Mouse (Mus musculus): ENCODE data around the gene Numb. TPM values are rescaled to one million over a fixed set of nuclear protein-coding genes. Genes with fewer than 3 reads are reported as not detected.
"Not testable (repeated sequence)": the region's sequence is repeated elsewhere in the genome, so short reads cannot be mapped to it uniquely, and the experiment has no call there.

Gene Numb
- polyA plus RNA-seq, 1 experiment from 2014 or later: 33.4 TPM

- Histone ChIP-seq H3K27me3 (no peaks in the 10 kb centered on the region), H3K4me2 (no peak overlapping the region), H3K27ac (no peak overlapping the region), H3K9ac (no peak overlapping the region), H3K4me3 (replicated peaks) (no peak overlapping the region), H3K9me3 (peaks cover 3% of the 10 kb centered on the region; the same call in 1 of the 2 replicates), H3K36me3 (replicated peaks) (no peaks in the 10 kb centered on the region), H3K4me1 (no peaks in the 10 kb centered on the region)
- ATAC-seq (ENCODE audit: low FRiP score): no peak
- 70% methylated on average over 2 of the region's 2 CpGs for WGBS
Observed at GRCm38 (mm10) chr12:83939332-83939731, 17.6 kb upstream of the Numb start.

- not testable (repeated sequence) for H3K4me2 ChIP-seq; ATAC-seq (ENCODE audit: low FRiP score); H3K9ac ChIP-seq; H3K4me3 ChIP-seq (replicated peaks); H3K27me3 ChIP-seq; H3K4me1 ChIP-seq; H3K36me3 ChIP-seq (replicated peaks); H3K9me3 ChIP-seq; H3K27ac ChIP-seq
- 47% methylated on average over 1 of the region's 1 CpGs for WGBS
Observed at GRCm38 (mm10) chr12:83938592-83938991, 16.9 kb upstream of the Numb start.

GRCm38 (mm10) chr12:83937600-83937999 lies 15.9 kb upstream of the Numb start:
- Histone ChIP-seq H3K9ac (no peak overlapping the region), H3K4me2 (no peak overlapping the region), H3K4me1 (no peaks in the 10 kb centered on the region), H3K27ac (no peak overlapping the region), H3K36me3 (replicated peaks) (no peaks in the 10 kb centered on the region), H3K9me3 (peaks cover 6% of the 10 kb centered on the region; the same call in 1 of the 2 replicates), H3K27me3 (no peaks in the 10 kb centered on the region), H3K4me3 (replicated peaks) (no peak overlapping the region)
- 73% methylated on average over 10 of the region's 10 CpGs for WGBS
- no peak for ATAC-seq (ENCODE audit: low FRiP score)

GRCm38 (mm10) chr12:83929186-83929804 lies 7.6 kb upstream of the Numb start:
- 45% methylated on average over 2 of the region's 2 CpGs for WGBS
- Histone ChIP-seq H3K27me3 (no peaks in the 10 kb centered on the region), H3K36me3 (replicated peaks) (no peaks in the 10 kb centered on the region), H3K4me3 (replicated peaks) (no peak overlapping the region), H3K9me3 (peaks cover 2% of the 10 kb centered on the region; the same call in 1 of the 2 replicates), H3K27ac (no peak overlapping the region), H3K4me1 (peaks cover 2% of the 10 kb centered on the region; the same call in 1 of the 2 replicates), H3K4me2 (no peak overlapping the region), H3K9ac (no peak overlapping the region)
- ATAC-seq (ENCODE audit: low FRiP score): no peak

- no peaks in the 10 kb centered on the region for H3K9me3 ChIP-seq
- no peak overlapping the region for H3K4me3 ChIP-seq (replicated peaks)
- no peak overlapping the region for H3K27ac ChIP-seq
- H3K4me2 ChIP-seq: no peak overlapping the region
- H3K27me3 ChIP-seq: no peaks in the 10 kb centered on the region
- H3K9ac ChIP-seq: no peak overlapping the region
- H3K36me3 ChIP-seq (replicated peaks): no peaks in the 10 kb centered on the region
- 87% methylated on average over 4 of the region's 4 CpGs for WGBS
- H3K4me1 ChIP-seq: peaks cover 14% of the 10 kb centered on the region
- no peak for ATAC-seq (ENCODE audit: low FRiP score)
Observed at GRCm38 (mm10) chr12:83927747-83928146, 6.0 kb upstream of the Numb start.

GRCm38 (mm10) chr12:83926061-83926460 lies 4.3 kb upstream of the Numb start:
- H3K27me3 ChIP-seq: no peaks in the 10 kb centered on the region
- H3K4me3 ChIP-seq (replicated peaks): no peak overlapping the region
- WGBS: 72% methylated on average over 2 of the region's 2 CpGs
- no peaks in the 10 kb centered on the region for H3K36me3 ChIP-seq (replicated peaks)
- no peaks in the 10 kb centered on the region for H3K9me3 ChIP-seq
- ATAC-seq (ENCODE audit: low FRiP score): no peak
- no peak overlapping the region for H3K4me2 ChIP-seq
- no peak overlapping the region for H3K27ac ChIP-seq
- no peak overlapping the region for H3K9ac ChIP-seq
- peaks cover 17% of the 10 kb centered on the region for H3K4me1 ChIP-seq

GRCm38 (mm10) chr12:83925160-83925703 lies 3.5 kb upstream of the Numb start:
- Histone ChIP-seq H3K4me1 (peaks cover 25% of the 10 kb centered on the region), H3K27ac (no peak overlapping the region), H3K27me3 (no peaks in the 10 kb centered on the region), H3K36me3 (replicated peaks) (no peaks in the 10 kb centered on the region), H3K9me3 (no peaks in the 10 kb centered on the region), H3K4me3 (replicated peaks) (no peak overlapping the region), H3K4me2 (no peak overlapping the region), H3K9ac (no peak overlapping the region)
- 61% methylated on average over 7 of the region's 7 CpGs for WGBS
- ATAC-seq (ENCODE audit: low FRiP score): no peak

- no peaks in the 10 kb centered on the region for H3K36me3 ChIP-seq (replicated peaks)
- H3K27ac ChIP-seq: no peak overlapping the region
- peaks cover 29% of the 10 kb centered on the region for H3K4me1 ChIP-seq
- ATAC-seq (ENCODE audit: low FRiP score): no peak
- H3K9me3 ChIP-seq: no peaks in the 10 kb centered on the region
- no peak overlapping the region for H3K9ac ChIP-seq
- H3K4me3 ChIP-seq (replicated peaks): no peak overlapping the region
- no peaks in the 10 kb centered on the region for H3K27me3 ChIP-seq
- no peak overlapping the region for H3K4me2 ChIP-seq
- WGBS: 47% methylated on average over 3 of the region's 3 CpGs
Observed at GRCm38 (mm10) chr12:83924332-83924731, 2.6 kb upstream of the Numb start.

- Histone ChIP-seq H3K4me3 (replicated peaks) (no peak overlapping the region), H3K27ac (no peak overlapping the region), H3K4me2 (no peak overlapping the region), H3K36me3 (replicated peaks) (no peaks in the 10 kb centered on the region), H3K27me3 (no peaks in the 10 kb centered on the region), H3K9me3 (no peaks in the 10 kb centered on the region), H3K4me1 (peaks cover 29% of the 10 kb centered on the region), H3K9ac (no peak overlapping the region)
- 97% methylated on average over 1 of the region's 1 CpGs for WGBS
- no peak for ATAC-seq (ENCODE audit: low FRiP score)
Observed at GRCm38 (mm10) chr12:83923486-83923859, 1.7 kb upstream of the Numb start.

- no peaks in the 10 kb centered on the region for H3K36me3 ChIP-seq (replicated peaks)
- H3K27me3 ChIP-seq: no peaks in the 10 kb centered on the region
- peak overlapping the region; percentile 37; the same call in 1 of the 2 replicates for H3K27ac ChIP-seq
- peak overlapping the region; percentile 94 for H3K4me3 ChIP-seq (replicated peaks)
- WGBS: 45% methylated on average over 8 of the region's 8 CpGs
- ATAC-seq (ENCODE audit: low FRiP score): no peak
- H3K4me2 ChIP-seq: peak overlapping the region; percentile 57
- no peaks in the 10 kb centered on the region for H3K9me3 ChIP-seq
- peak overlapping the region; percentile 51 for H3K9ac ChIP-seq
- peaks cover 29% of the 10 kb centered on the region for H3K4me1 ChIP-seq
Observed at GRCm38 (mm10) chr12:83922724-83923485, 1.2 kb upstream of the Numb start.

GRCm38 (mm10) chr12:83920721-83921441 lies 853 bp downstream of the Numb start:
- Histone ChIP-seq H3K36me3 (replicated peaks) (no peaks in the 10 kb centered on the region; the same call in 1 of the 2 replicates), H3K27ac (peak overlapping the region; percentile 92), H3K4me3 (replicated peaks) (peak overlapping the region; percentile 94), H3K4me2 (peak overlapping the region; percentile 97), H3K27me3 (no peaks in the 10 kb centered on the region), H3K9me3 (no peaks in the 10 kb centered on the region), H3K4me1 (peaks cover 29% of the 10 kb centered on the region), H3K9ac (peak overlapping the region; percentile 88)
- ATAC-seq (ENCODE audit: low FRiP score): no peak
- under 1% methylated on average over 31 of the region's 31 CpGs for WGBS

- no peaks in the 10 kb centered on the region; the same call in 1 of the 2 replicates for H3K36me3 ChIP-seq (replicated peaks)
Observed at GRCm38 (mm10) chr12:83916884-83917283, 4.8 kb downstream of the Numb start.

More at GRCm38 (mm10) chr12:83916884-83917283, 4.8 kb downstream of the Numb start:
- Histone ChIP-seq H3K9me3 (no peaks in the 10 kb centered on the region), H3K4me1 (peaks cover 12% of the 10 kb centered on the region), H3K27ac (no peak overlapping the region), H3K9ac (no peak overlapping the region), H3K4me2 (no peak overlapping the region), H3K4me3 (replicated peaks) (no peak overlapping the region), H3K27me3 (no peaks in the 10 kb centered on the region)
- ATAC-seq (ENCODE audit: low FRiP score): no peak
- WGBS: 87% methylated on average over 9 of the region's 9 CpGs

Measured in forebrain, embryonic 12.5 days (tissue).